ENCODE assay signal across 30 mouse cellular contexts in the genomic region with DNA sequence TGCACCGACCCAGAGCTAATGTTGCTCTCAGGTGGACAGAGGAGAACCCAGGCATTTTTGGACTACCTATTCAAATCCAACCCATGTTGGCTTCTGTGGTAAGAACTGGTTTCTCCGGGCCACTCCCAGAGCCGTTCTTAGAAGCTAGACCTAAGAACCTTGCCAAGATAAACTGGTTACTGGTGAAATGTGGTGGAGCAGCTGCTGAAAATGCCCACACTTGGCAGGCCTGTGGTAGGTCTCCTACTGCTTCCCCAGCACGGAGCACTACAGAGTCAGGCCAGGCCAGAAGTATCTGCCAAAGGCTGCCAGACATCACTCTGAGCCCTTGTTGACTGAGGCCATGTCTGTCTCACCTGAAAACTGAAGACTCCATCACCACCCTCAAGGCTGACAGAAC. TPM values are rescaled to one million over a fixed set of nuclear protein-coding genes. Genes with fewer than 3 reads are reported as not detected.
DNase-seq lines count a peak whose midpoint lies in the region; ATAC-seq and TF ChIP-seq lines count a peak whose summit lies in the region.
"Had no signal": no experiment of that assay in that cellular context is flagged by ENCODE, and none has a peak within 500 bp of the region (broad histone marks: within the 10 kb centered on the region; RNA-seq: fewer than 3 reads in every experiment).

No protein-coding gene starts in this region.

- no peak overlapping the region for H3K27ac ChIP-seq in forebrain, embryonic 11.5 days (ENCODE audit: low read depth, low read length)
- no peak overlapping the region for H3K27ac ChIP-seq in forebrain, embryonic 16.5 days (ENCODE audit: low read length)
- H3K27ac ChIP-seq in lung, postnatal 0 days (ENCODE audit: low read length): no peak overlapping the region
- H3K27ac ChIP-seq in midbrain, embryonic 16.5 days (ENCODE audit: low read length): no peak overlapping the region
- H3K27ac ChIP-seq: forebrain, embryonic 10.5 days; hindbrain, embryonic 10.5 days; hindbrain, postnatal 0 days; kidney, embryonic 15.5 days; stomach, embryonic 15.5 days had no signal

- no peak for ATAC-seq in forebrain, embryonic 11.5 days (replicated peaks; ENCODE audit: low FRiP score)
- no peak for ATAC-seq in forebrain, embryonic 16.5 days
- ATAC-seq in lung, postnatal 0 days: no peak
- ATAC-seq in megakaryocyte progenitor cell, adult 5-6 weeks (replicated peaks; ENCODE audit: poor library complexity): peak; percentile 29; the same call in 1 of the 2 replicates
- no peak for ATAC-seq in midbrain, embryonic 16.5 days
- ATAC-seq: hindbrain, postnatal 0 days; intestine, postnatal 0 days had no signal

- H3K4me1 ChIP-seq in forebrain, embryonic 11.5 days (replicated peaks; ENCODE audit: control insufficient read depth, insufficient read depth, low read length): no peaks in the 10 kb centered on the region
- H3K4me1 ChIP-seq in forebrain, embryonic 16.5 days (replicated peaks; ENCODE audit: control insufficient read depth, insufficient read depth, low read length): no peaks in the 10 kb centered on the region
- no peaks in the 10 kb centered on the region for H3K4me1 ChIP-seq in lung, postnatal 0 days (ENCODE audit: insufficient read depth, low read depth, low read length)
- no peaks in the 10 kb centered on the region for H3K4me1 ChIP-seq in lung, adult 2 months (ENCODE audit: control insufficient read depth, insufficient read depth, low read length)
- no peaks in the 10 kb centered on the region for H3K4me1 ChIP-seq in midbrain, embryonic 16.5 days (ENCODE audit: control insufficient read depth, insufficient read depth, low read length)
- H3K4me1 ChIP-seq: kidney, embryonic 15.5 days; stomach, embryonic 15.5 days had no signal

- no peak for TF ChIP-seq CTCF in lung, postnatal 0 days (IDR thresholded peaks at IDR 0.05)
- no peak for TF ChIP-seq CTCF in lung, adult 2 months (IDR thresholded peaks at IDR 0.05; ENCODE audit: insufficient read depth, low read length)

- no peaks in the 10 kb centered on the region for H3K27me3 ChIP-seq in forebrain, embryonic 11.5 days (ENCODE audit: control insufficient read depth, insufficient read depth, low read length)
- no peaks in the 10 kb centered on the region for H3K27me3 ChIP-seq in forebrain, embryonic 16.5 days (replicated peaks; ENCODE audit: control insufficient read depth, insufficient read depth, low read length)
- H3K27me3 ChIP-seq in lung, postnatal 0 days (replicated peaks; ENCODE audit: insufficient read depth, low read length): no peaks in the 10 kb centered on the region
- H3K27me3 ChIP-seq in midbrain, embryonic 16.5 days (ENCODE audit: control insufficient read depth, insufficient read depth, low read depth, low read length): no peaks in the 10 kb centered on the region
- H3K27me3 ChIP-seq: kidney, embryonic 15.5 days; stomach, embryonic 15.5 days had no signal

- TF ChIP-seq EP300 in lung, postnatal 0 days (IDR thresholded peaks at IDR 0.05): no peak

- H3K4me2 ChIP-seq in forebrain, embryonic 11.5 days (ENCODE audit: low read depth, low read length, severe bottlenecking): no peak overlapping the region
- no peak overlapping the region for H3K4me2 ChIP-seq in forebrain, embryonic 16.5 days (ENCODE audit: low read length)
- H3K4me2 ChIP-seq in lung, postnatal 0 days (replicated peaks; ENCODE audit: low read depth, low read length): no peak overlapping the region
- H3K4me2 ChIP-seq in midbrain, embryonic 16.5 days (ENCODE audit: low read length): no peak overlapping the region
- H3K4me2 ChIP-seq: kidney, embryonic 15.5 days; stomach, embryonic 15.5 days had no signal

- no peak overlapping the region for H3K4me3 ChIP-seq in forebrain, embryonic 11.5 days (ENCODE audit: low read depth, low read length)
- no peak overlapping the region for H3K4me3 ChIP-seq in forebrain, embryonic 16.5 days (replicated peaks; ENCODE audit: low read length)
- H3K4me3 ChIP-seq in lung, postnatal 0 days (ENCODE audit: low read depth, low read length): no peak overlapping the region
- H3K4me3 ChIP-seq in lung, adult 2 months (replicated peaks; ENCODE audit: extremely low read depth, low read depth, low read length): no peak overlapping the region
- H3K4me3 ChIP-seq in midbrain, embryonic 16.5 days (ENCODE audit: low read depth, low read length): no peak overlapping the region
- H3K4me3 ChIP-seq: forebrain, embryonic 10.5 days; hindbrain, embryonic 10.5 days; kidney, embryonic 15.5 days; megakaryocyte, embryonic 14.5 days; stomach, embryonic 15.5 days had no signal

- H3K9me3 ChIP-seq in forebrain, embryonic 11.5 days (ENCODE audit: control insufficient read depth, low read length): no peaks in the 10 kb centered on the region
- H3K9me3 ChIP-seq in forebrain, embryonic 16.5 days (ENCODE audit: control insufficient read depth, low read length): no peaks in the 10 kb centered on the region
- no peaks in the 10 kb centered on the region for H3K9me3 ChIP-seq in lung, postnatal 0 days (ENCODE audit: low read length)
- H3K9me3 ChIP-seq in midbrain, embryonic 16.5 days (replicated peaks; ENCODE audit: control insufficient read depth, low read length, poor library complexity, severe bottlenecking): no peaks in the 10 kb centered on the region
- H3K9me3 ChIP-seq: forebrain, embryonic 10.5 days; hindbrain, embryonic 10.5 days; kidney, embryonic 15.5 days; stomach, embryonic 15.5 days had no signal

- H3K9ac ChIP-seq in forebrain, embryonic 11.5 days (ENCODE audit: low read length): no peak overlapping the region
- no peak overlapping the region for H3K9ac ChIP-seq in forebrain, embryonic 16.5 days (replicated peaks; ENCODE audit: low read depth, low read length)
- H3K9ac ChIP-seq in lung, postnatal 0 days (replicated peaks; ENCODE audit: low read depth): no peak overlapping the region
- no peak overlapping the region for H3K9ac ChIP-seq in midbrain, embryonic 16.5 days (ENCODE audit: low read depth, low read length)
- H3K9ac ChIP-seq: kidney, embryonic 15.5 days; stomach, embryonic 15.5 days had no signal

- H3K36me3 ChIP-seq in forebrain, embryonic 11.5 days (ENCODE audit: control insufficient read depth, insufficient read depth, low read length): no peaks in the 10 kb centered on the region
- no peaks in the 10 kb centered on the region for H3K36me3 ChIP-seq in forebrain, embryonic 16.5 days (ENCODE audit: control insufficient read depth, insufficient read depth)
- H3K36me3 ChIP-seq in lung, postnatal 0 days (ENCODE audit: insufficient read depth, low read length): no peaks in the 10 kb centered on the region
- no peaks in the 10 kb centered on the region for H3K36me3 ChIP-seq in midbrain, embryonic 16.5 days (ENCODE audit: control insufficient read depth, insufficient read depth, low read length)
- H3K36me3 ChIP-seq: forebrain, embryonic 10.5 days; hindbrain, embryonic 10.5 days; kidney, embryonic 15.5 days; stomach, embryonic 15.5 days had no signal

- peak; percentile 48 for DNase-seq in forebrain, embryonic 11.5 days (ENCODE audit: low spot score)
- DNase-seq in lung, postnatal 0 days (ENCODE audit: low spot score): peak; percentile 5
- DNase-seq in lung, adult 2 months: no peak
- peak; percentile 15 to 18 for DNase-seq in cerebellum, postnatal 25 days
- no peak for DNase-seq in yolk sac, embryonic 10.5 days (ENCODE audit: low spot score)
- DNase-seq: adrenal gland, postnatal 25 days; gastrocnemius, postnatal 10 days; kidney, postnatal 4 days; retina, postnatal 1 day; thymus, adult 18-20 months had no signal

- TF ChIP-seq POLR2A in lung, adult 2 months (IDR thresholded peaks at IDR 0.05; ENCODE audit: borderline replicate concordance, extremely low read depth, low read depth, low read length): no peak

- 80% methylated on average over 4 of the region's 4 CpGs for WGBS in forebrain, embryonic 11.5 days
- WGBS in forebrain, embryonic 16.5 days: 82% methylated on average over 4 of the region's 4 CpGs
- WGBS in lung, postnatal 0 days: 61% methylated on average over 4 of the region's 4 CpGs
- WGBS in lung, adult 2 months: 64% methylated on average over 4 of the region's 4 CpGs
- 81% methylated on average over 4 of the region's 4 CpGs for WGBS in midbrain, embryonic 16.5 days

RNA-seq across cellular contexts. Expression of a gene that starts 22.4 kb away (rescaled TPM):
- polyA plus RNA-seq in forebrain, embryonic 11.5 days (2014; fragmentation: Nextera tagmentation; extraction: Ambion mirVana): 27.1 and 29.9 TPM in 2 replicates
- polyA plus RNA-seq in forebrain, embryonic 16.5 days (2015; fragmentation: Nextera tagmentation; extraction: Ambion mirVana): 18.1 and 19.0 TPM in 2 replicates
- polyA plus RNA-seq in lung, postnatal 0 days (2015; fragmentation: Nextera tagmentation; extraction: Ambion mirVana): 13.9 and 14.9 TPM in 2 replicates
- 17.6 and 20.5 TPM in 2 replicates for polyA plus RNA-seq in lung, adult 2 months (2012; rRNA removed)
- total RNA-seq in megakaryocyte progenitor cell, adult 5-6 weeks (2015): 0.29 and 1.9 TPM in 2 replicates
- 0.58 and 2.9 TPM in 2 replicates for total RNA-seq in megakaryocyte progenitor cell, adult 5-6 weeks (2017)
- polyA plus RNA-seq in midbrain, embryonic 16.5 days (2015; fragmentation: Nextera tagmentation; extraction: Ambion mirVana): 20.7 and 26.2 TPM in 2 replicates

RNA-seq across cellular contexts. Expression of a gene that starts 30.1 kb away (rescaled TPM):
- polyA plus RNA-seq in forebrain, embryonic 11.5 days (2014; fragmentation: Nextera tagmentation; extraction: Ambion mirVana): not detected in 2 replicates
- not detected in 2 replicates for polyA plus RNA-seq in forebrain, embryonic 16.5 days (2015; fragmentation: Nextera tagmentation; extraction: Ambion mirVana)
- 0.10 TPM in 1 of 2 replicates, not detected in the other for polyA plus RNA-seq in lung, postnatal 0 days (2015; fragmentation: Nextera tagmentation; extraction: Ambion mirVana)
- polyA plus RNA-seq in lung, adult 2 months (2012; rRNA removed): not detected in 2 replicates
- total RNA-seq in megakaryocyte progenitor cell, adult 5-6 weeks (2015): not detected in 2 replicates
- total RNA-seq in megakaryocyte progenitor cell, adult 5-6 weeks (2017): not detected in 2 replicates
- polyA plus RNA-seq in midbrain, embryonic 16.5 days (2015; fragmentation: Nextera tagmentation; extraction: Ambion mirVana): 0.14 TPM in 1 of 2 replicates, not detected in the other
- total RNA-seq: adrenal gland, postnatal 25 days; common myeloid progenitor, adult 5-6 weeks; ES-E14; gastrocnemius, postnatal 10 days; heart, adult 8-10 months; hindbrain, postnatal 0 days; layer of hippocampus, postnatal 14 days; midbrain, postnatal 0 days had no signal
- polyA plus RNA-seq: embryonic facial prominence, embryonic 11.5 days; frontal cortex, adult 2 months; heart, embryonic 16.5 days; hindbrain, embryonic 10.5 days; intestine, postnatal 0 days; kidney, embryonic 15.5 days; limb, embryonic 14.5 days; liver, embryonic 16.5 days had no signal

RNA-seq across cellular contexts. Expression of a gene that starts 30.1 kb away (rescaled TPM):
- polyA plus RNA-seq in forebrain, embryonic 11.5 days (2014; fragmentation: Nextera tagmentation; extraction: Ambion mirVana): not detected in 2 replicates
- polyA plus RNA-seq in forebrain, embryonic 16.5 days (2015; fragmentation: Nextera tagmentation; extraction: Ambion mirVana): 0.73 and 0.86 TPM in 2 replicates
- not detected in 2 replicates for polyA plus RNA-seq in lung, postnatal 0 days (2015; fragmentation: Nextera tagmentation; extraction: Ambion mirVana)
- not detected in 2 replicates for polyA plus RNA-seq in lung, adult 2 months (2012; rRNA removed)
- not detected in 2 replicates for total RNA-seq in megakaryocyte progenitor cell, adult 5-6 weeks (2015)
- not detected in 2 replicates for total RNA-seq in megakaryocyte progenitor cell, adult 5-6 weeks (2017)
- polyA plus RNA-seq in midbrain, embryonic 16.5 days (2015; fragmentation: Nextera tagmentation; extraction: Ambion mirVana): 0.51 TPM in 1 of 2 replicates, not detected in the other
- total RNA-seq: adrenal gland, postnatal 25 days; common myeloid progenitor, adult 5-6 weeks; ES-E14; gastrocnemius, postnatal 10 days; heart, adult 8-10 months; hindbrain, postnatal 0 days; layer of hippocampus, postnatal 14 days; midbrain, postnatal 0 days had no signal
- polyA plus RNA-seq: embryonic facial prominence, embryonic 11.5 days; frontal cortex, adult 2 months; heart, embryonic 16.5 days; intestine, postnatal 0 days; kidney, embryonic 15.5 days; limb, embryonic 14.5 days; liver, embryonic 16.5 days; stomach, embryonic 15.5 days had no signal

RNA-seq across cellular contexts. Expression of a gene that starts 31.3 kb away (rescaled TPM):
- not detected in 2 replicates for polyA plus RNA-seq in forebrain, embryonic 11.5 days (2014; fragmentation: Nextera tagmentation; extraction: Ambion mirVana)
- 0.27 TPM in 1 of 2 replicates, not detected in the other for polyA plus RNA-seq in forebrain, embryonic 16.5 days (2015; fragmentation: Nextera tagmentation; extraction: Ambion mirVana)
- polyA plus RNA-seq in lung, postnatal 0 days (2015; fragmentation: Nextera tagmentation; extraction: Ambion mirVana): not detected in 2 replicates
- polyA plus RNA-seq in lung, adult 2 months (2012; rRNA removed): not detected in 2 replicates
- total RNA-seq in megakaryocyte progenitor cell, adult 5-6 weeks (2015): not detected in 2 replicates
- not detected in 2 replicates for total RNA-seq in megakaryocyte progenitor cell, adult 5-6 weeks (2017)
- polyA plus RNA-seq in midbrain, embryonic 16.5 days (2015; fragmentation: Nextera tagmentation; extraction: Ambion mirVana): 0.21 TPM in 1 of 2 replicates, not detected in the other
- total RNA-seq: adrenal gland, postnatal 25 days; common myeloid progenitor, adult 5-6 weeks; ES-E14; gastrocnemius, postnatal 10 days; heart, adult 8-10 months; hindbrain, postnatal 0 days; layer of hippocampus, postnatal 14 days; midbrain, postnatal 0 days had no signal
- polyA plus RNA-seq: embryonic facial prominence, embryonic 11.5 days; forebrain, embryonic 10.5 days; frontal cortex, adult 2 months; heart, embryonic 16.5 days; hindbrain, embryonic 10.5 days; hindbrain, postnatal 0 days; intestine, postnatal 0 days; kidney, embryonic 15.5 days; limb, embryonic 14.5 days; liver, embryonic 16.5 days; midbrain, postnatal 0 days; stomach, embryonic 15.5 days had no signal

RNA-seq across cellular contexts. Expression of a gene that starts 49.2 kb away (rescaled TPM):
- 95.8 and 103 TPM in 2 replicates for polyA plus RNA-seq in forebrain, embryonic 11.5 days (2014; fragmentation: Nextera tagmentation; extraction: Ambion mirVana)
- polyA plus RNA-seq in forebrain, embryonic 16.5 days (2015; fragmentation: Nextera tagmentation; extraction: Ambion mirVana): 134 and 138 TPM in 2 replicates
- 46.8 and 47.0 TPM in 2 replicates for polyA plus RNA-seq in lung, postnatal 0 days (2015; fragmentation: Nextera tagmentation; extraction: Ambion mirVana)
- polyA plus RNA-seq in lung, adult 2 months (2012; rRNA removed): 45.3 and 67.2 TPM in 2 replicates
- 102 and 115 TPM in 2 replicates for total RNA-seq in megakaryocyte progenitor cell, adult 5-6 weeks (2015)
- 124 and 152 TPM in 2 replicates for total RNA-seq in megakaryocyte progenitor cell, adult 5-6 weeks (2017)
- 99.2 and 110 TPM in 2 replicates for polyA plus RNA-seq in midbrain, embryonic 16.5 days (2015; fragmentation: Nextera tagmentation; extraction: Ambion mirVana)

Comparison
In these comparisons a context has a peak if more than half of its experiments do, and no peak if none do; other contexts are left out.
1. DNase-seq: peak in forebrain, embryonic 11.5 days (single experiment), lung, postnatal 0 days (single experiment) and cerebellum, postnatal 25 days (2 of 2); none in lung, adult 2 months (single experiment) and yolk sac, embryonic 10.5 days (single experiment).